Mouse (Mus musculus) myocyte (in vitro differentiated cells): ENCODE results near the gene Myh14.

Experiments used
- MYOG ChIP-seq, 3 experiments: IDR thresholded peaks; one replicate each; pipeline ENCODE4 v1.6.1; 2011; ENCODE audit warnings: control low read depth in 2 of 3, low read depth in 2 of 3, mild to moderate bottlenecking in 2 of 3; ENCODE audit not compliant: insufficient read length in 2 of 3, control insufficient read depth in 1 of 3, insufficient read depth in 1 of 3
- POLR2A ChIP-seq: IDR thresholded peaks from one replicate; pipeline ENCODE4 v1.6.1; 2011; ENCODE audit warnings: low read depth, mild to moderate bottlenecking, control low read depth, moderate library complexity; ENCODE audit not compliant: insufficient read length
- POLR2AphosphoS2 ChIP-seq: IDR thresholded peaks from one replicate; pipeline ENCODE4 v1.6.1; 2011; ENCODE audit warnings: low read depth, control low read depth; ENCODE audit not compliant: insufficient read length

GRCm38 (mm10) chr7:44632676-44633075, 38.0 kb downstream of the Myh14 start:
- no peak for TF ChIP-seq MYOG (IDR thresholded peaks at IDR 0.05; ENCODE audit: control insufficient read depth in 1 of 3, insufficient read depth in 1 of 3, insufficient read length in 2 of 3, low read depth in 2 of 3)
- no peak for TF ChIP-seq POLR2A
- no peak for TF ChIP-seq POLR2AphosphoS2
